Mouse (Mus musculus) pancreas, adult 10 weeks (tissue): ENCODE data around the gene Vmn2r106. TPM values are rescaled to one million over a fixed set of nuclear protein-coding genes. Genes with fewer than 3 reads are reported as not detected.

Experiments
- polyA plus RNA-seq: library from polyadenylated mRNA; stranded (reverse); fragments of 350-450 nt; fragmentation: Illumina TruSeq; extraction: RNeasy Lipid Tissue Mini Kit (QIAGEN cat#74804); gene quantifications from one replicate; pipeline ENCODE4 v1.2.3, GENCODE M21; 2015; ENCODE audit warnings: low read depth, low replicate concordance; ENCODE audit not compliant: insufficient read depth

The Vmn2r106 gene
- not detected for polyA plus RNA-seq

GRCm38 (mm10) chr17:20285453-20285852 is at the start of gene Vmn2r106:
Vmn2r106 (minus strand) TSS chr17:20285553.

GRCm38 (mm10) chr17:20234952-20235351 is 50.4 kb downstream of the Vmn2r106 start, which contains the start of gene Vmn2r105:
Vmn2r105 (minus strand) TSS chr17:20235052.

Other genes with a start within 250 kb of the Vmn2r106 start
- gene Vmn2r104, start 237.2 kb downstream of the Vmn2r106 start, polyA plus RNA-seq, result not detected
- gene Fpr-rs7, start 171.3 kb downstream of the Vmn2r106 start, polyA plus RNA-seq, result not detected
- not detected for gene Fpr-rs6, start 102.5 kb downstream of the Vmn2r106 start, polyA plus RNA-seq
- gene Vmn2r105, start 50.5 kb downstream of the Vmn2r106 start, polyA plus RNA-seq, result not detected
- gene Vmn2r107, start 59.7 kb upstream of the Vmn2r106 start, polyA plus RNA-seq, result not detected
- not detected for gene Vmn1r224, start 128.6 kb upstream of the Vmn2r106 start, polyA plus RNA-seq
- gene Vmn2r108, start 195.8 kb upstream of the Vmn2r106 start, polyA plus RNA-seq, result not detected
- not detected for gene Vmn1r225, start 212.6 kb upstream of the Vmn2r106 start, polyA plus RNA-seq